Mouse (Mus musculus) liver, embryonic 14.5 days (tissue): ENCODE measurements at regions not wholly inside any gene's neighbourhood (a gene's known extent, or its start where the extent isn't known, plus 50 kb on each side); places are given as distances from the start of the nearest gene placed in this dataset.

Source experiments
- CTCF ChIP-seq: IDR thresholded peaks from 2 replicates; pipeline ENCODE4 v1.5.1; 2016; ENCODE audit warnings: antibody characterized with exemption, low read depth, control low read depth
- EP300 ChIP-seq: IDR thresholded peaks from 2 replicates; pipeline ENCODE4 v1.6.1; 2016; ENCODE audit warnings: antibody characterized with exemption, low read depth

GRCm38 (mm10) chr4:75884371-75884770 lies 606.3 kb upstream of the Dmac1 start:
- TF ChIP-seq EP300 (no peak), CTCF (no peak)
